Mouse (Mus musculus) megakaryocyte-erythroid progenitor cell, adult 5-6 weeks (primary cell): Measurements from ENCODE around the gene Ank. TPM values are rescaled to one million over a fixed set of nuclear protein-coding genes. Genes with fewer than 3 reads are reported as not detected.
"Not testable (repeated sequence)": the region's sequence is repeated elsewhere in the genome, so short reads cannot be mapped to it uniquely, and the experiment has no call there.

Source experiments
- ATAC-seq: replicated peaks from 2 replicates; pipeline ENCODE4 v1.8.0; 2016; ENCODE audit warnings: mild to moderate bottlenecking, inconsistent platforms; ENCODE audit not compliant: severe bottlenecking, poor library complexity, low FRiP score, low TSS enrichment
- total RNA-seq, 2 experiments: library from RNA; stranded (forward) in 1 of 2; stranded (reverse) in 1 of 2; fragments of 200-1000, 215-1000 nt in 1 of 2; fragments of >200 nt in 1 of 2; fragmentation: Nextera tagmentation in 1 of 2; gene quantifications; 2 replicates each; pipeline ENCODE4 v1.2.3; 2014 to 2017

The Ank gene
- 43.4 and 61.0 TPM in 2 replicates for total RNA-seq (2014; fragmentation: Nextera tagmentation)
- 23.5 and 29.0 TPM in 2 replicates for total RNA-seq (2017)

DNA sequence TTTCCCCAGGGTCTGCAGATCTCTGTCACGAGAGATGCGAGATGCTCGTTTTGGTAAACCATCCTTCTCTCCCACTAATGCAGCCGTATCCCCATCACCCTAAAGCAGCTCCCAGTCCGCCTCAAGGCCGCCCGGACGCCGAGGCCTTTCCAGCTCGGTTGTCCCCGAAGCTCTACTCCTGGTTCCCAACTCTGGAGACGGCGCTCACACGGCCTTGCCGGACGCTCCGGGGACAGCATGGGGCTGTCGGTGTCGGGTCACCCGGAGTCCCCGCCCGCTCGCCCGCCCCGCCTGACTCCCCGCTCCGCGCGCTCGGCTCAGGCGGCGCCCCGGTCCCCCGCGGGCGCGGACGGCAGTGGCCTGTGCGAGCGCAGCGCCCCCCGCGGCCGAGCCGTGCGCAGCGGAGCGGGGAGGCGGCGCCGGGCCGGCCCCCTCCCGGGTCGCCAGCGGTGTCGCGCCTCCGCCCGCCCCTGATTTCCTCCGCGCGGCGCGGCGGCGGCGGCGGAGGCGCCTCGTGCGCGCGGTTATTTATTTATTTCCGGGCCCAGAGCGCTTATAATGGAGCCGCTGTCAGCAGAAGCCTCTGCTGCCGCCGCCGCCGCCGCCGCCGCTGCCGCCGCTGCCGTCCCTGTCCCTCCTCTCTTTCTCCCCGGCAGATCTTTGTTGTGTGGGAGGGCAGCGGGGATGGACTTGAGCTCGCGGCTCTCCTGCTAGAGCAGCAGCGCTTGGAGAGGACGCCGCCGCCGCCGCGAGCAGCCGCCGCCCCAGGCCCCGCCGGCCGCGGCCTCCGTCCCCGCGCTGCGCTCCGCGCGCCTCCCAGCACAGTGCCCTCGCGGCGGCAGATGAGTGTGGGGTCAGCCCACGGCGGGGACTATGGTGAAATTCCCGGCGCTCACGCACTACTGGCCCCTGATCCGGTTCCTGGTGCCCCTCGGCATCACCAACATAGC, at the start of gene Ank:
TSS of gene Ank (plus strand) at position 547 of the 950 bp plus-strand sequence.
- peak; percentile 58 for ATAC-seq

GRCm38 (mm10) chr15:27418566-27419331, 47.7 kb upstream of the Ank start:
- no peak for ATAC-seq

GRCm38 (mm10) chr15:27421531-27421930, 44.9 kb upstream of the Ank start:
- no peak for ATAC-seq

DNA sequence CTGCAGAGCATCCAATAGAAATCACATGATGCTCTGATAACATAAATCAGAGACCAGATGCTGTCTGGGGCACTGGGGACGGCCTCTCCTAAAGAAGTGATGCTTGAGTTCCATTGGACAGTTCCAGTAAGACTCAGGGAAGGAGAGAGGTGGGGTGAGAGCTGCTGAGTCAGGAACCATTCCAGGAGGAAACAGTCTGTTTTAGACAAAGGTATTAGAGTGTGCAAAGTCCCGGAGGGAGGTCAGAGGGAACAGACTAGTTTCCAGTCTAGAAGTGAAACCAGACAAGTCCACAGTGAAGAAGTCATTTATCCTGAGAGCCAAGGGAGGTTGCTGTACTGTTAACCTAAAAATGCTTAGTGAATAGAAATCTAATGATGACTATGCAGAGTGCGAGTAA, 38.9 kb upstream of the Ank start:
- ATAC-seq, result no peak

- ATAC-seq, result no peak
Measured at GRCm38 (mm10) chr15:27430241-27430640, 36.2 kb upstream of the Ank start.

DNA sequence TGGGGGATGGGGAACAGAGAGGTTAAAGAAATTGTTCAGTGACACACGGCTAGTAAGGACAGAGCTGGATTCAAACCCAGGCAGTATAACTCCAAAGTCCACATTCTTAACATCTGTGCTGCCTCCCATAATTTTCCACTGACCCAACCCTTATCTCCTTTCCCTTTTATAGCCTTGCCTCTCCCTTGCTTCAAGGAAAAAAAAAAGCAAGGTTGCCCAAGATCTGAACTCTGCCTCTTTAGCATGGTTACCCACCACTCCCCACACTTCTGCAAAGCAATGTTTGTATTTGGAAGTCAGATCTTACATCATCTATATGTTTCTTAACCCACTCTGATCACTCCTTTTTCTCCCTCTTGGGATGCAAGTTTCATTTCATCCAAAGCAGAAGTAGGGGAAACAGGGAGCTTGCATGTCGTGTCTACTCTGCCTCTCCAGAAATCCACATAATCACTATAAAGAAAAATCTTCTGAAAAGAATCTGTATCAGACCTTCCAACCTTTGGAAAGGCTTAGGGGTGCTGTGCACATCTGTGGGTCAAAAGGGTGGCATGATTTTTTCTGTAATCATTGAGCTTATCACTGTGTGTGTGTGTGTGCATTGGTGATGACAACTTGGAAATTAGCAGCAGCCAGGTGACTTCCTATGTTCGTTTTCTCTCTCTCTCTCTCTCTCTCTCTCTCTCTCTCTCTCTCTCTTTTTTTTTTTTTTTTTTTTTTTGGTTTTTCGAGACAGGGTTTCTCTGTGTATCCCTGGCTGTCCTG, 33.4 kb upstream of the Ank start:
- no peak for ATAC-seq

DNA sequence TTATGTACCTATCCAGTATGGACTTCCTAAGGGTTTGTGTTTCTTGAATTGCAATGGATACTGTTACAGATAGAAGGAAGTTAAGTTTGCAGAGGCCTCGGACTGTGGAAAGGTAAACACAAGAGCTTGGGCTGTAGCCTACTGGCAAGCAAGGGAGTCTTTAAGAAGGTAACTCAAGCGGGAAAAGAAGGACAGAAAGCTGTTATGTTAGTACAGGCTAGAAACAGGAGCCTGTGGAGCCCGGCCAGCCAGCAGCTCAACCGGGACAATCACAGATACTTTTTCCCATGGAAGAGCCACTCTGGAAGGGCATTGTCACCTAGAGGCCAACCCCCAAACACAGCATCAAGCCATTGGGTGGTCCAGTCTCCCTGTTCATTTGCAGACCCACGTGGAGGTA, 31.1 kb upstream of the Ank start:
- no peak for ATAC-seq

DNA sequence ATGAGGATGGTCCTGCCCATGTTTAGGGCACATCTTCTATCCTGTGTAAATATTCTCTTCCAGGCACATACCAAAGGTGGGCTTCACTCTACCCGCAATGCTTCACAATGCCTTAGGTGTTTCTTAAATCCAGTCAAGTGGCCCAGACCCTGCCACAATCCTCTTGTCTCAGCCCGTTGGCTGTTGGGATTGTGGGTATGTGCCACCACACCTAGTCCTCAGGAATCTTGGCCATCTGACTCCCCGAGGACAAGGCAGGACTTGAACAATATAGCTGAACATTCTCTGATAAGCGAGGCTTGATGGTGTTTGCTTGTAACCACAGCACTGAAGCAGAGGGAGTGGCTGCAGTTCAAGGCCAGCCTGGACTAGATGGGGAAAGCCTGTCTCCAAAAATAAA, 30.3 kb upstream of the Ank start:
- no peak for ATAC-seq

DNA sequence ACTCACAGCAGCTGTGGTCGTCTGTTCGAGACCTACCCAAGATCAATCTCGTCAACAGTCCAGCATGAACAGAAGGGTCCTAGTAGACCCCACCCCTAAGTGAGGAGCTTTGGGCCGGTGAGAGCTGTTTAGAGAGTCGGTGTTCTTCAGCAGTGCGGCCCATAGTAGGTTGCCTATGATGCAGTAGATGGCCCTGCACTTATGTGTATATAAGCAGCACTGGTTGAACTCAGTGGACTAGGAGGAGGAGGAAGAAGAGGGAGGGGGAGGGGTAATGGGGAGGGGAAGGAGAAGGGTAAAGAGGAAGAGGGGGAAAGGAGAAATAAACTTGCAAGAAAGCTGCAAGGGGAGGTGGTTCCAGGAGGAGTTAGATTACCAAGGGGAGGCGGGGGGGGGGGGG, 25.4 kb upstream of the Ank start:
- no peak for ATAC-seq

DNA sequence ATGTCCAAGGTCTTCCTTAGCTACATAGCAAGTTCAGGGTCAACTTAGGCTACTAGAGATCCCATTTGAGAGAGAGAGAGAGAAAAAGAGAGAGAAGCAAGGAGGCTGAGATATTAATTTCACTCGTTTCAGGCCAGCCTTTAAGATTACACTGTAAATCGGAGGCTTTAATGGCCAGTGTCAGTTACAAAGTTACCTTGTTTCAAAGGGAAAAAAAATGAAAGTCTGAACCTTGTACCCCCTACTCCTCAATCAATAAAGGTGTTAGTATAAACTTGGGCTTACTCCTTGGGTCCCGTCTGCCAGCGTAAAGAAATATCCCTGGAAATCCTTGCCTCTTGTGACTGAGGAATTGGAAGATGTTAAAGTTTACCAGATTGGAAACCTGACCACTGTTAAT, 24.9 kb upstream of the Ank start:
- ATAC-seq, result no peak

DNA sequence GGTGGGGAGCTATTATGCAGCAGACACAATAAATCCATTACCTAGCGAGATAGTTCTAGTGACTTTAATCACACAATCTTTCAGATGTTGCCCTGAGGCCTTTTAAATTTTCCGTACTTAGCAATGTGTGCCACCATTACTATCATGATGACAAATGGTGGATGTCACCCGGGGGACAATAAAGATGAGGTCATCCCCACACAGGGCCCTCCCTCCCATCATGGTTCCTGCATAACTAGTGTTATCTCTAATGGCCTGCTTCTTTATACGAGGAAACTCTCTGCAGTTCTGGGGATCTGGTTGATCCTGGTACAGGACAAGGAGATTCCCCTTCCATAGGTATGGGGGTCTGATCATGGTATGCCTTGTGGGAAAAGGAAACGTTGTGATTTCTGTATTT, 24.5 kb upstream of the Ank start:
- no peak for ATAC-seq

DNA sequence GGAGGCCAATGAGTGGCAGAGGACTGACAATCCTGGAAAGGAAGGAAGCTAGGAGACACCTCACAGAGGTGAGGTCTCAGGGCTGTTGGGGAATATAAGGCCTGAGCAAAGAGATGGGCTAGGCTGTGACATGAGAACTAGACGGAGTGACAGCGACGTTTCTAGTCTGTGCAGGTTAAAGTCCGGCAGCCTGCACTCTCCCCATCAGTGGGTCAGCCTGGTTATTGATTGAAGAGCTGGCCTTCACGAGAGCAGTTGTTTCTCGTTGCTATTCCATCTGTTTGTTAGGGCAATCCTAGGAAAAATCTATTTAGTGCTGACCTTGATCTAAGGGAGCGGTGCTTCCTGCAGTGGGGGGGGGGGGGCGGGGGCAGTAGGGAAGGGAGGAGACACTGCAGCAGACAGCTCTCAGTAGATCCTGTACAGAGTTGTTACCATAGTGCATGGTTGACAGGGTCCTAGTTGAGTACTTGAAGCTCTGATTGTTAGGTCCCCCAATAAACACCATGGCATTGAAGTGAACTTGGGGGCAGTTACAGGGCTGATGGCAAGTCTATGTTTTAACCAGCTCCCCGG, 21.6 kb upstream of the Ank start:
- no peak for ATAC-seq

- ATAC-seq, result no peak
Measured at GRCm38 (mm10) chr15:27450689-27451088, 15.8 kb upstream of the Ank start.

GRCm38 (mm10) chr15:27451760-27452159, 14.7 kb upstream of the Ank start:
- peak; percentile 99 for ATAC-seq

- ATAC-seq, result 0 out of 2 replicates have a peak, but pooled peaks have one; percentile 7
Measured at GRCm38 (mm10) chr15:27452496-27452895, 14.0 kb upstream of the Ank start.

DNA sequence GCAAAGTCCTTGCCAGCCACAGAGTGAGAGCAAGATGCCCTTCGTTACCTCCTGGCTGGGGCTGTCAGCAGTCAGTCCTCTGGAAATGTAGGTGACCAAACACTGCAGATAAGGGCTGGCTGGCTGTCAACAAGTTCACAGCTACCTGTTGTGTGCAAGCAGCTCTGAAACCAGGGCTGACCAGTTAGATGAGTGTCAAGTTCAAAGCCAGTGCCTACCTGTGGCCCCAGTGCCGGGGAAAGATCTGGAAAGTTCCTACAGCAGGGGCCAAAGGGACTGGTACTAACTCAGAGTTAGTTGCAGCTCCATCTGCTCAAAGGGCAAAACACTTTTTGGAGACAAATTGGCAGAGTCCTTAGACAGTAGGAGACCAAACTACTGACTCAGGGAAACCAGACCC, 9.5 kb upstream of the Ank start:
- no peak for ATAC-seq

GRCm38 (mm10) chr15:27459781-27460180, 6.7 kb upstream of the Ank start:
- ATAC-seq, result not testable (repeated sequence)

- ATAC-seq, result no peak
Measured at GRCm38 (mm10) chr15:27461336-27462245, 4.9 kb upstream of the Ank start.
